Mouse (Mus musculus): ENCODE measurements at regions not wholly inside any gene's neighbourhood (a gene's known extent, or its start where the extent isn't known, plus 50 kb on each side); places are given as distances from the start of the nearest gene placed in this dataset.

- Histone ChIP-seq H3K4me2 (no peak overlapping the region), H3K9ac (no peak overlapping the region), H3K36me3 (no peaks in the 10 kb centered on the region), H3K9me3 (no peaks in the 10 kb centered on the region), H3K27ac (replicated peaks) (no peak overlapping the region), H3K4me1 (replicated peaks) (peaks cover 24% of the 10 kb centered on the region), H3K4me3 (no peak overlapping the region), H3K27me3 (no peaks in the 10 kb centered on the region)
- 69% methylated on average over 3 of the region's 3 CpGs for whole genome bisulfite sequencing
- ATAC-seq (ENCODE audit: low FRiP score, low read depth): no peak
Measured at GRCm38 (mm10) chr13:28666832-28667231, 286.7 kb downstream of the Sox4 start.

- H3K9ac ChIP-seq: no peak overlapping the region
- H3K9me3 ChIP-seq: no peaks in the 10 kb centered on the region
- no peaks in the 10 kb centered on the region for H3K36me3 ChIP-seq
- ATAC-seq (ENCODE audit: low FRiP score, low read depth): peak; percentile 37; the same call in 1 of the 2 replicates
- H3K27me3 ChIP-seq: no peaks in the 10 kb centered on the region
- no peak overlapping the region for H3K4me2 ChIP-seq
- peaks cover 24% of the 10 kb centered on the region for H3K4me1 ChIP-seq (replicated peaks)
- H3K4me3 ChIP-seq: no peak overlapping the region
- H3K27ac ChIP-seq (replicated peaks): peak overlapping the region; percentile 65; the same call in 1 of the 2 replicates
- WGBS: 36% methylated on average over 5 of the region's 5 CpGs
Measured at GRCm38 (mm10) chr13:28665150-28665549, 288.4 kb downstream of the Sox4 start.

GRCm38 (mm10) chr13:28664698-28665097 lies 288.8 kb downstream of the Sox4 start:
- Histone ChIP-seq H3K27me3 (no peaks in the 10 kb centered on the region), H3K36me3 (no peaks in the 10 kb centered on the region), H3K9me3 (no peaks in the 10 kb centered on the region), H3K9ac (no peak overlapping the region), H3K4me1 (replicated peaks) (peaks cover 24% of the 10 kb centered on the region), H3K4me2 (no peak overlapping the region), H3K4me3 (no peak overlapping the region), H3K27ac (replicated peaks) (peak overlapping the region; percentile 65)
- ATAC-seq (ENCODE audit: low FRiP score, low read depth): no peak; the same call in 1 of the 2 replicates
- WGBS: 33% methylated on average over 4 of the region's 4 CpGs

- H3K27ac ChIP-seq (replicated peaks): peak overlapping the region; percentile 65
- H3K4me2 ChIP-seq: no peak overlapping the region
- no peaks in the 10 kb centered on the region for H3K27me3 ChIP-seq
- 0 out of 2 replicates have a peak overlapping the region, but pooled peaks have one; percentile 3 for H3K9ac ChIP-seq
- WGBS: 15% methylated on average over 7 of the region's 7 CpGs
- no peak overlapping the region for H3K4me3 ChIP-seq
- no peaks in the 10 kb centered on the region for H3K9me3 ChIP-seq
- H3K36me3 ChIP-seq: no peaks in the 10 kb centered on the region
- peaks cover 24% of the 10 kb centered on the region for H3K4me1 ChIP-seq (replicated peaks)
- peak; percentile 72 for ATAC-seq (ENCODE audit: low FRiP score, low read depth)
Measured at GRCm38 (mm10) chr13:28663950-28664681, 289.4 kb downstream of the Sox4 start.

- Histone ChIP-seq H3K9ac (no peak overlapping the region), H3K4me1 (replicated peaks) (peaks cover 24% of the 10 kb centered on the region), H3K27ac (replicated peaks) (no peak overlapping the region), H3K36me3 (no peaks in the 10 kb centered on the region), H3K4me2 (no peak overlapping the region), H3K9me3 (no peaks in the 10 kb centered on the region), H3K27me3 (no peaks in the 10 kb centered on the region), H3K4me3 (no peak overlapping the region)
- WGBS: 12% methylated on average over 5 of the region's 5 CpGs
- ATAC-seq (ENCODE audit: low FRiP score, low read depth): no peak
Measured at GRCm38 (mm10) chr13:28663459-28663858, 290.1 kb downstream of the Sox4 start.

GRCm38 (mm10) chr13:28662316-28662752 lies 291.2 kb downstream of the Sox4 start:
- H3K27ac ChIP-seq (replicated peaks): no peak overlapping the region

GRCm38 (mm10) chr13:28660151-28660550 lies 293.4 kb downstream of the Sox4 start:
- peaks cover 14% of the 10 kb centered on the region for H3K4me1 ChIP-seq (replicated peaks)
- H3K27ac ChIP-seq (replicated peaks): no peak overlapping the region
- H3K9ac ChIP-seq: no peak overlapping the region
- WGBS: 84% methylated on average over 2 of the region's 2 CpGs
- H3K36me3 ChIP-seq: no peaks in the 10 kb centered on the region
- no peak for ATAC-seq (ENCODE audit: low FRiP score, low read depth)
- no peaks in the 10 kb centered on the region for H3K27me3 ChIP-seq
- H3K4me2 ChIP-seq: no peak overlapping the region
- no peak overlapping the region for H3K4me3 ChIP-seq
- H3K9me3 ChIP-seq: no peaks in the 10 kb centered on the region

More at GRCm38 (mm10) chr13:28662316-28662752, 291.2 kb downstream of the Sox4 start:
- 84% methylated on average over 3 of the region's 3 CpGs for WGBS
- Histone ChIP-seq H3K9me3 (no peaks in the 10 kb centered on the region), H3K4me2 (no peak overlapping the region), H3K36me3 (no peaks in the 10 kb centered on the region), H3K4me1 (replicated peaks) (peaks cover 24% of the 10 kb centered on the region), H3K27me3 (no peaks in the 10 kb centered on the region), H3K9ac (no peak overlapping the region), H3K4me3 (no peak overlapping the region)
- ATAC-seq (ENCODE audit: low FRiP score, low read depth): no peak

- no peak overlapping the region for H3K4me2 ChIP-seq
- no peak for ATAC-seq (ENCODE audit: low FRiP score, low read depth)
- no peak overlapping the region for H3K9ac ChIP-seq
- H3K9me3 ChIP-seq: no peaks in the 10 kb centered on the region
- H3K27me3 ChIP-seq: no peaks in the 10 kb centered on the region
- WGBS: 86% methylated on average over 5 of the region's 5 CpGs
- H3K4me1 ChIP-seq (replicated peaks): no peaks in the 10 kb centered on the region
- no peaks in the 10 kb centered on the region for H3K36me3 ChIP-seq
- no peak overlapping the region for H3K27ac ChIP-seq (replicated peaks)
- H3K4me3 ChIP-seq: no peak overlapping the region
Measured at GRCm38 (mm10) chr13:28658652-28659051, 294.9 kb downstream of the Sox4 start.

GRCm38 (mm10) chr13:28654883-28655282 lies 298.6 kb downstream of the Sox4 start:
- Histone ChIP-seq H3K4me1 (replicated peaks) (peaks cover 5% of the 10 kb centered on the region; the same call in 1 of the 2 replicates), H3K9me3 (no peaks in the 10 kb centered on the region), H3K4me3 (no peak overlapping the region), H3K27me3 (no peaks in the 10 kb centered on the region), H3K36me3 (no peaks in the 10 kb centered on the region), H3K9ac (no peak overlapping the region), H3K4me2 (no peak overlapping the region), H3K27ac (replicated peaks) (no peak overlapping the region)
- no peak for ATAC-seq (ENCODE audit: low FRiP score, low read depth)

GRCm38 (mm10) chr13:28653362-28653761 lies 300.2 kb downstream of the Sox4 start:
- Histone ChIP-seq H3K27me3 (no peaks in the 10 kb centered on the region), H3K9me3 (no peaks in the 10 kb centered on the region), H3K4me2 (no peak overlapping the region), H3K4me1 (replicated peaks) (peaks cover 5% of the 10 kb centered on the region; the same call in 1 of the 2 replicates), H3K27ac (replicated peaks) (no peak overlapping the region), H3K9ac (no peak overlapping the region), H3K36me3 (no peaks in the 10 kb centered on the region), H3K4me3 (no peak overlapping the region)
- ATAC-seq (ENCODE audit: low FRiP score, low read depth): no peak
- 75% methylated on average over 4 of the region's 4 CpGs for WGBS

- peaks cover 5% of the 10 kb centered on the region; the same call in 1 of the 2 replicates for H3K4me1 ChIP-seq (replicated peaks)
- H3K9me3 ChIP-seq: no peaks in the 10 kb centered on the region
- WGBS: 65% methylated on average over 2 of the region's 2 CpGs
- no peak overlapping the region for H3K4me3 ChIP-seq
- no peak overlapping the region for H3K4me2 ChIP-seq
- H3K27ac ChIP-seq (replicated peaks): no peak overlapping the region
- no peak overlapping the region for H3K9ac ChIP-seq
- H3K27me3 ChIP-seq: no peaks in the 10 kb centered on the region
- no peaks in the 10 kb centered on the region for H3K36me3 ChIP-seq
- peak; percentile 89 for ATAC-seq (ENCODE audit: low FRiP score, low read depth)
Measured at GRCm38 (mm10) chr13:28651810-28652209, 301.7 kb downstream of the Sox4 start.

- ATAC-seq (ENCODE audit: low FRiP score, low read depth): no peak
- Histone ChIP-seq H3K36me3 (no peaks in the 10 kb centered on the region), H3K4me2 (no peak overlapping the region), H3K4me1 (replicated peaks) (no peaks in the 10 kb centered on the region), H3K9ac (no peak overlapping the region), H3K9me3 (no peaks in the 10 kb centered on the region), H3K27ac (replicated peaks) (no peak overlapping the region), H3K4me3 (no peak overlapping the region), H3K27me3 (no peaks in the 10 kb centered on the region)
- 89% methylated on average over 4 of the region's 4 CpGs for WGBS
Measured at GRCm38 (mm10) chr13:28645881-28646280, 307.6 kb downstream of the Sox4 start.

Data from hindbrain, embryonic 15.5 days (tissue).